Mouse (Mus musculus) bone marrow macrophage, adult 2 months (primary cell): ENCODE results near the gene Got1. TPM values are rescaled to one million over a fixed set of nuclear protein-coding genes. Genes with fewer than 3 reads are reported as not detected.

Experiments
- H3K27ac ChIP-seq: 2 replicates; pipeline ENCODE4 v1.5.1; 2012; ENCODE audit warnings: low read depth, low read length; ENCODE audit not compliant: insufficient read depth
- H3K4me1 ChIP-seq: 2 replicates; pipeline ENCODE4 v1.6.1; 2012; ENCODE audit warnings: low read length; ENCODE audit not compliant: control insufficient read depth, insufficient read depth
- H3K4me3 ChIP-seq: 2 replicates; pipeline ENCODE4 v1.5.1; 2012; ENCODE audit warnings: mild to moderate bottlenecking, low read length, moderate library complexity; ENCODE audit not compliant: insufficient read depth
- CTCF ChIP-seq: IDR thresholded peaks from 2 replicates; pipeline ENCODE4 v1.5.1; 2012; ENCODE audit warnings: low read depth, mild to moderate bottlenecking, low read length, moderate library complexity
- POLR2A ChIP-seq: IDR thresholded peaks from 2 replicates; pipeline ENCODE4 v1.6.1; 2012; ENCODE audit warnings: mild to moderate bottlenecking, low read depth, low read length, borderline replicate concordance
- polyA plus RNA-seq: library from polyadenylated mRNA; stranded (reverse); fragments of >200 nt; gene quantifications from 2 replicates; pipeline ENCODE4 v1.2.4, GENCODE M21; 2012; ENCODE audit not compliant: missing spikeins, insufficient read depth, insufficient read length

Got1 gene
- polyA plus RNA-seq, 1 experiment, result 53.5 TPM

GRCm38 (mm10) chr19:43548060-43548459, 23.7 kb upstream of the Got1 start:
- Histone ChIP-seq H3K27ac (no peak overlapping the region), H3K4me1 (no peaks in the 10 kb centered on the region), H3K4me3 (no peak overlapping the region)
- TF ChIP-seq POLR2A, result no peak
- TF ChIP-seq CTCF, result no peak

- no peak overlapping the region for H3K27ac ChIP-seq
- H3K4me3 ChIP-seq, result no peak overlapping the region
- no peaks in the 10 kb centered on the region for H3K4me1 ChIP-seq
- TF ChIP-seq CTCF, result no peak
- no peak for TF ChIP-seq POLR2A
These were observed 22.1 kb upstream of the Got1 start for GRCm38 (mm10) chr19:43546337-43547117.

GRCm38 (mm10) chr19:43535372-43535771, 11.0 kb upstream of the Got1 start:
- Histone ChIP-seq H3K27ac (no peak overlapping the region), H3K4me3 (no peak overlapping the region), H3K4me1 (no peaks in the 10 kb centered on the region)
- TF ChIP-seq POLR2A (no peak), CTCF (no peak)

- H3K4me1 ChIP-seq, result no peaks in the 10 kb centered on the region
- no peak for TF ChIP-seq CTCF
- no peak for TF ChIP-seq POLR2A
- H3K27ac ChIP-seq, result no peak overlapping the region
- no peak overlapping the region for H3K4me3 ChIP-seq
These were observed 6.5 kb upstream of the Got1 start for GRCm38 (mm10) chr19:43530921-43531320.

- peak overlapping the region; percentile 39; the same call in 1 of the 2 replicates for H3K4me3 ChIP-seq
- peak; percentile 81 for TF ChIP-seq CTCF
- no peak for TF ChIP-seq POLR2A
- 0 out of 2 replicates have a peak, but pooled peaks cover under 1% of the 10 kb centered on the region for H3K4me1 ChIP-seq
- H3K27ac ChIP-seq, result no peak overlapping the region
These were observed 5.9 kb upstream of the Got1 start for GRCm38 (mm10) chr19:43530197-43530770.

GRCm38 (mm10) chr19:43528056-43528587, 3.7 kb upstream of the Got1 start:
- Histone ChIP-seq H3K27ac (no peak overlapping the region), H3K4me3 (no peak overlapping the region), H3K4me1 (0 out of 2 replicates have a peak, but pooled peaks cover 3% of the 10 kb centered on the region)
- TF ChIP-seq POLR2A (no peak), CTCF (no peak)

- no peak overlapping the region for H3K27ac ChIP-seq
- peaks cover 5% of the 10 kb centered on the region for H3K4me1 ChIP-seq
- TF ChIP-seq CTCF (no peak), POLR2A (no peak)
- H3K4me3 ChIP-seq, result no peak overlapping the region
These were observed 2.7 kb upstream of the Got1 start for GRCm38 (mm10) chr19:43527131-43527530.

GRCm38 (mm10) chr19:43526025-43526424, 1.6 kb upstream of the Got1 start:
- Histone ChIP-seq H3K4me3 (no peak overlapping the region), H3K4me1 (peaks cover 11% of the 10 kb centered on the region), H3K27ac (no peak overlapping the region)
- TF ChIP-seq CTCF (no peak), POLR2A (no peak)

GRCm38 (mm10) chr19:43525566-43525965, 1.2 kb upstream of the Got1 start:
- no peak overlapping the region for H3K4me3 ChIP-seq
- TF ChIP-seq CTCF, result no peak
- TF ChIP-seq POLR2A, result no peak
- no peak overlapping the region for H3K27ac ChIP-seq
- peaks cover 13% of the 10 kb centered on the region for H3K4me1 ChIP-seq

GRCm38 (mm10) chr19:43525104-43525482, 688 bp upstream of the Got1 start:
- peaks cover 13% of the 10 kb centered on the region for H3K4me1 ChIP-seq
- TF ChIP-seq CTCF (no peak), POLR2A (no peak)
- peak overlapping the region; percentile 66 for H3K4me3 ChIP-seq
- H3K27ac ChIP-seq, result peak overlapping the region; percentile 45
